Mouse (Mus musculus) liver, adult 2 months (tissue): Measurements from ENCODE around the gene Col4a1.

Source experiments
- CTCF ChIP-seq: fragments of 200-500 bp; IDR thresholded peaks from 2 replicates; pipeline ENCODE4 v1.5.1; 2011; ENCODE audit warnings: low read depth, low read length, control low read depth
- POLR2A ChIP-seq: fragments of 200-500 bp; IDR thresholded peaks from 2 replicates; pipeline ENCODE4 v1.6.1; 2011; ENCODE audit warnings: low read length, control low read depth; ENCODE audit not compliant: insufficient read depth; ENCODE audit errors: extremely low read depth

GRCm38 (mm10) chr8:11186456-11186855 lies 126.2 kb downstream of the Col4a1 start:
- TF ChIP-seq POLR2A = no peak
- no peak for TF ChIP-seq CTCF
